Mouse (Mus musculus) MEL (cell line): ENCODE data around the gene Il1a. TPM values are rescaled to one million over a fixed set of nuclear protein-coding genes. Genes with fewer than 3 reads are reported as not detected.

Experiments
- DNase-seq: peaks from one replicate; pipeline ENCODE4 v3.0.0; 2011; ENCODE audit warnings: low read depth, low spot score
- H3K27ac ChIP-seq: 2 replicates; pipeline ENCODE4 v1.5.1; 2012; ENCODE audit warnings: low read depth, mild to moderate bottlenecking, control low read depth, low read length, moderate library complexity; ENCODE audit not compliant: control insufficient read depth
- H3K27me3 ChIP-seq, 2 experiments: fragments of 150-350 bp in 1 of 2; sonication (generic) in 1 of 2; 2 replicates each; pipeline ENCODE4 v1.6.1; 2012; ENCODE audit warnings: low read length in 2 of 2, mild to moderate bottlenecking in 2 of 2, improper control_type of control experiment in 1 of 2, moderate library complexity in 1 of 2; ENCODE audit not compliant: insufficient read depth in 2 of 2, control insufficient read depth in 1 of 2
- H3K36me3 ChIP-seq, 2 experiments: 2 replicates each; pipeline ENCODE4 v1.6.1; 2012 to 2014; ENCODE audit warnings: low read length in 2 of 2, improper control_type of control experiment in 1 of 2, inconsistent platforms in 1 of 2, mild to moderate bottlenecking in 1 of 2; ENCODE audit not compliant: insufficient read depth in 2 of 2, control insufficient read depth in 1 of 2
- H3K4me1 ChIP-seq, 2 experiments: fragments of 150-350 bp in 1 of 2; sonication (generic) in 1 of 2; 2 replicates each; pipeline ENCODE4 v1.6.1; 2012; ENCODE audit warnings: low read length in 2 of 2, improper control_type of control experiment in 1 of 2, mild to moderate bottlenecking in 1 of 2; ENCODE audit not compliant: insufficient read depth in 2 of 2, control insufficient read depth in 1 of 2
- H3K4me3 ChIP-seq, 2 experiments: fragments of 150-350 bp in 1 of 2; sonication (generic) in 1 of 2; 2 replicates each; pipeline ENCODE4 v1.5.1; 2012; ENCODE audit warnings: low read depth in 2 of 2, low read length in 2 of 2, mild to moderate bottlenecking in 2 of 2, moderate library complexity in 2 of 2, control low read depth in 1 of 2, improper control_type of control experiment in 1 of 2; ENCODE audit not compliant: control insufficient read depth in 1 of 2, insufficient read depth in 1 of 2
- H3K79me2 ChIP-seq: 2 replicates; pipeline ENCODE4 v1.6.1; 2012; ENCODE audit warnings: mild to moderate bottlenecking, low read length, moderate library complexity; ENCODE audit not compliant: control insufficient read depth, poor library complexity, insufficient read depth
- H3K9ac ChIP-seq: 2 replicates; pipeline ENCODE4 v1.6.1; 2012; ENCODE audit warnings: low read depth, mild to moderate bottlenecking, control low read depth, low read length, moderate library complexity; ENCODE audit not compliant: control insufficient read depth, poor library complexity, severe bottlenecking
- H3K9me3 ChIP-seq: fragments of 150-350 bp; sonication (generic); replicated peaks from 2 replicates; pipeline ENCODE4 v1.6.1; 2012; ENCODE audit warnings: mild to moderate bottlenecking, low read length, improper control_type of control experiment, moderate library complexity; ENCODE audit not compliant: insufficient read depth
- CHD1 ChIP-seq: IDR thresholded peaks from 2 replicates; pipeline ENCODE4 v1.6.1; 2012; ENCODE audit warnings: low read depth, mild to moderate bottlenecking, inconsistent platforms, low read length, improper control_type of control experiment
- CHD2 ChIP-seq: IDR thresholded peaks from 2 replicates; pipeline ENCODE4 v1.6.1; 2011; ENCODE audit warnings: low read length, improper control_type of control experiment
- CTCF ChIP-seq, 3 experiments: IDR thresholded peaks in 2 of 3; conservative IDR thresholded peaks in 1 of 3; 2 replicates each; pipeline ENCODE4 v1.5.1; 2011 to 2012; ENCODE audit warnings: low read length in 3 of 3, low read depth in 2 of 3, mild to moderate bottlenecking in 2 of 3, improper control_type of control experiment in 1 of 3, inconsistent platforms in 1 of 3, mixed read lengths in 1 of 3, moderate library complexity in 1 of 3; ENCODE audit not compliant: control insufficient read depth in 1 of 3, insufficient read depth in 1 of 3, poor library complexity in 1 of 3, severe bottlenecking in 1 of 3
- EP300 ChIP-seq, 2 experiments: IDR thresholded peaks; 2 replicates each; pipeline ENCODE4 v1.6.1; 2011; ENCODE audit warnings: improper control_type of control experiment in 2 of 2, low read length in 2 of 2, low read depth in 1 of 2, mild to moderate bottlenecking in 1 of 2
- GABPA ChIP-seq: IDR thresholded peaks from 2 replicates; pipeline ENCODE4 v1.6.1; 2012; ENCODE audit warnings: low read depth, mild to moderate bottlenecking, inconsistent platforms, low read length, improper control_type of control experiment, moderate library complexity
- JUND ChIP-seq: IDR thresholded peaks from 2 replicates; pipeline ENCODE4 v1.6.1; 2011; ENCODE audit warnings: low read depth, mild to moderate bottlenecking, improper control_type of control experiment, low read length
- SIN3A ChIP-seq: IDR thresholded peaks from 2 replicates; pipeline ENCODE4 v1.6.1; 2012; ENCODE audit warnings: low read length, improper control_type of control experiment, inconsistent platforms
- TAL1 ChIP-seq: IDR thresholded peaks from 2 replicates; pipeline ENCODE4 v1.6.1; 2012; ENCODE audit warnings: mild to moderate bottlenecking, inconsistent platforms, low read length, moderate library complexity, mixed read lengths
- TBP ChIP-seq: IDR thresholded peaks from 2 replicates; pipeline ENCODE4 v1.8.0; 2011; ENCODE audit warnings: low read depth, low read length, improper control_type of control experiment
- TCF12 ChIP-seq: IDR thresholded peaks from 2 replicates; pipeline ENCODE4 v1.6.1; 2014; ENCODE audit warnings: low read depth, mild to moderate bottlenecking, inconsistent platforms, low read length, improper control_type of control experiment, moderate library complexity
- ZC3H11A ChIP-seq: IDR thresholded peaks from 2 replicates; pipeline ENCODE4 v1.6.1; 2012; ENCODE audit warnings: low read depth, mild to moderate bottlenecking, inconsistent platforms, low read length, improper control_type of control experiment
- ZMIZ1 ChIP-seq: IDR thresholded peaks from 2 replicates; pipeline ENCODE4 v1.6.1; 2012; ENCODE audit warnings: low read depth, mild to moderate bottlenecking, inconsistent platforms, low read length, improper control_type of control experiment, moderate library complexity
- polyA plus RNA-seq, 2 experiments: library from polyadenylated mRNA; stranded (reverse) in 1 of 2; unstranded in 1 of 2; fragments of >175 nt in 1 of 2; fragments of >200 nt in 1 of 2; gene quantifications; 2 replicates each; pipeline versions ENCODE4 v1.2.1 to v1.2.4; 2012; ENCODE audit warnings: low replicate concordance in 2 of 2, low read depth in 1 of 2; ENCODE audit not compliant: insufficient read length in 2 of 2, insufficient read depth in 1 of 2, missing spikeins in 1 of 2
- total RNA-seq: library from RNA; depleted of rRNA; stranded (reverse); fragments of 300-350 nt; gene quantifications from 2 replicates; pipeline ENCODE4 v1.2.3, GENCODE M21; 2012; rRNA removed

The Il1a gene
- total and polyA plus RNA-seq, 3 experiments, result 0.10 TPM; not detected in 2

- TF ChIP-seq CHD1 (no peak), CHD2 (no peak), TBP (no peak), TAL1 (no peak), GABPA (no peak), JUND (no peak), EP300 (IDR thresholded peaks at IDR 0.05; ENCODE audit: low read depth in 1 of 2, low read length in 2 of 2) (no peak), SIN3A (no peak), TCF12 (no peak), CTCF (IDR thresholded peaks at IDR 0.05 in 2 of 3, conservative IDR thresholded peaks at IDR 0.05 in 1 of 3; ENCODE audit: control insufficient read depth in 1 of 3, insufficient read depth in 1 of 3, low read depth in 2 of 3, low read length in 3 of 3, poor library complexity in 1 of 3, severe bottlenecking in 1 of 3) (no peak), ZC3H11A (no peak), ZMIZ1 (no peak)
- no peak overlapping the region for H3K27ac ChIP-seq
- no peaks in the 10 kb centered on the region for H3K9me3 ChIP-seq
- no peaks in the 10 kb centered on the region for H3K79me2 ChIP-seq
- no peak for DNase-seq
- H3K4me1 ChIP-seq, result no peaks in the 10 kb centered on the region
- no peaks in the 10 kb centered on the region for H3K27me3 ChIP-seq
- H3K36me3 ChIP-seq, result no peaks in the 10 kb centered on the region
- no peak overlapping the region for H3K9ac ChIP-seq
- H3K4me3 ChIP-seq, result no peak overlapping the region
These were observed 56.7 kb downstream of the Il1a start for GRCm38 (mm10) chr2:129252836-129253630.

Other genes starting within 250 kb of the Il1a start
- gene Ttl, start 244.0 kb downstream of the Il1a start, total RNA-seq, result 5.6 and 5.7 TPM in 2 replicates
- gene Ttl, start 244.0 kb downstream of the Il1a start, polyA plus RNA-seq, result 1 to 10 TPM in 1 of 2 experiments, not detected in 1; 9.3 TPM
- gene Polr1b, start 209.0 kb downstream of the Il1a start, total RNA-seq, result 71.9 and 90.1 TPM in 2 replicates
- gene Polr1b, start 209.0 kb downstream of the Il1a start, polyA plus RNA-seq, result 10 to 100 TPM in 1 of 2 experiments, not detected in 1; 92.8 TPM
- 15.9 and 17.1 TPM in 2 replicates for gene Chchd5, start 180.3 kb downstream of the Il1a start, total RNA-seq
- 10 to 100 TPM in 1 of 2 experiments, not detected in 1; 23.7 TPM for gene Chchd5, start 180.3 kb downstream of the Il1a start, polyA plus RNA-seq
- gene Slc20a1, start 111.2 kb downstream of the Il1a start, total RNA-seq, result 44.9 and 69.4 TPM in 2 replicates
- gene Slc20a1, start 111.2 kb downstream of the Il1a start, polyA plus RNA-seq, result 10 to 100 TPM in 1 of 2 experiments, not detected in 1; 80.7 TPM
- gene Ckap2l, start 12.8 kb downstream of the Il1a start, total RNA-seq, result 10.6 and 12.8 TPM in 2 replicates
- gene Ckap2l, start 12.8 kb downstream of the Il1a start, polyA plus RNA-seq, result 10 to 100 TPM in 1 of 2 experiments, not detected in 1; 25.7 TPM
- 0.12 and 0.20 TPM in 2 replicates for gene Il1b, start 61.2 kb upstream of the Il1a start, total RNA-seq
- under 1 TPM in 1 of 2 experiments, not detected in 1; 0.26 TPM for gene Il1b, start 61.2 kb upstream of the Il1a start, polyA plus RNA-seq
- not detected in 2 replicates for gene F830045P16Rik, start 226.6 kb upstream of the Il1a start, total RNA-seq
- not detected for gene F830045P16Rik, start 226.6 kb upstream of the Il1a start, polyA plus RNA-seq